Mouse (Mus musculus) testis, adult 2 months (tissue): ENCODE results near the gene Reln.

Source experiments
- CTCF ChIP-seq: fragments of 200-500 bp; IDR thresholded peaks from 2 replicates; pipeline ENCODE4 v1.5.1; 2012; ENCODE audit warnings: low read depth, mild to moderate bottlenecking, inconsistent platforms, low read length, moderate library complexity; ENCODE audit not compliant: control insufficient read depth, insufficient read depth, insufficient replicate concordance
- POLR2A ChIP-seq: fragments of 200-500 bp; IDR thresholded peaks from 2 replicates; pipeline ENCODE4 v1.6.1; 2012; ENCODE audit warnings: low read depth, mild to moderate bottlenecking, inconsistent platforms, low read length, moderate library complexity; ENCODE audit not compliant: control insufficient read depth

- TF ChIP-seq POLR2A (no peak), CTCF (no peak)
Observed at GRCm38 (mm10) chr5:21933340-21934075, 411.0 kb downstream of the Reln start.
